Mouse (Mus musculus) thymus, adult 2 months (tissue): ENCODE measurements at regions not wholly inside any gene's neighbourhood (a gene's known extent, or its start where the extent isn't known, plus 50 kb on each side); places are given as distances from the start of the nearest gene placed in this dataset.

Source experiments
- DNase-seq: peaks from one replicate; pipeline ENCODE4 v3.0.0; 2021
- H3K27ac ChIP-seq: fragments of 200-500 bp; 2 replicates; pipeline ENCODE4 v1.5.1; 2012; ENCODE audit warnings: low read length, control low read depth; ENCODE audit not compliant: control insufficient read depth, insufficient read depth
- H3K27me3 ChIP-seq: fragments of 200-500 bp; 2 replicates; pipeline ENCODE4 v1.6.1; 2012; ENCODE audit warnings: mild to moderate bottlenecking, low read length, moderate library complexity, mixed read lengths; ENCODE audit not compliant: control insufficient read depth, insufficient read depth
- H3K36me3 ChIP-seq: fragments of 200-500 bp; 2 replicates; pipeline ENCODE4 v1.6.1; 2012; ENCODE audit warnings: mild to moderate bottlenecking, low read length, moderate library complexity; ENCODE audit not compliant: control insufficient read depth, insufficient read depth
- H3K4me1 ChIP-seq: fragments of 200-500 bp; replicated peaks from 2 replicates; pipeline ENCODE4 v1.6.1; 2012; ENCODE audit warnings: low read length; ENCODE audit not compliant: control insufficient read depth, insufficient read depth
- H3K4me3 ChIP-seq: fragments of 200-500 bp; 2 replicates; pipeline ENCODE4 v1.5.1; 2012; ENCODE audit warnings: mild to moderate bottlenecking, low read length, control low read depth, moderate library complexity; ENCODE audit not compliant: control insufficient read depth, insufficient read depth
- CTCF ChIP-seq: fragments of 200-500 bp; IDR thresholded peaks from 2 replicates; pipeline ENCODE4 v1.5.1; 2012; ENCODE audit warnings: mild to moderate bottlenecking, control low read depth, low read length, moderate library complexity, borderline replicate concordance; ENCODE audit not compliant: control insufficient read depth, poor library complexity, insufficient read depth; ENCODE audit errors: extremely low read depth
- POLR2A ChIP-seq: fragments of 200-500 bp; IDR thresholded peaks from 2 replicates; pipeline ENCODE4 v1.6.1; 2012; ENCODE audit warnings: mild to moderate bottlenecking, low read length, control low read depth, moderate library complexity; ENCODE audit not compliant: control insufficient read depth, poor library complexity, insufficient read depth; ENCODE audit errors: extremely low read depth
- WGBS: fragments of 180-500 bp; shearing (Covaris S2); methylation state at CpG from one replicate; pipeline ENCODE4 v1.1.7; 2018; 5-methylcytosine and 5-hydroxymethylcytosine counted together

GRCm38 (mm10) chr2:144143620-144144384 lies 110.9 kb downstream of the Banf2 start:
- TF ChIP-seq CTCF (no peak), POLR2A (no peak)
- Histone ChIP-seq H3K27me3 (no peaks in the 10 kb centered on the region), H3K4me3 (no peak overlapping the region), H3K36me3 (no peaks in the 10 kb centered on the region), H3K27ac (no peak overlapping the region), H3K4me1 (0 out of 2 replicates have a peak, but pooled peaks cover 2% of the 10 kb centered on the region)
- 91% methylated on average over 9 of the region's 9 CpGs for WGBS
- DNase-seq: no peak

DNA sequence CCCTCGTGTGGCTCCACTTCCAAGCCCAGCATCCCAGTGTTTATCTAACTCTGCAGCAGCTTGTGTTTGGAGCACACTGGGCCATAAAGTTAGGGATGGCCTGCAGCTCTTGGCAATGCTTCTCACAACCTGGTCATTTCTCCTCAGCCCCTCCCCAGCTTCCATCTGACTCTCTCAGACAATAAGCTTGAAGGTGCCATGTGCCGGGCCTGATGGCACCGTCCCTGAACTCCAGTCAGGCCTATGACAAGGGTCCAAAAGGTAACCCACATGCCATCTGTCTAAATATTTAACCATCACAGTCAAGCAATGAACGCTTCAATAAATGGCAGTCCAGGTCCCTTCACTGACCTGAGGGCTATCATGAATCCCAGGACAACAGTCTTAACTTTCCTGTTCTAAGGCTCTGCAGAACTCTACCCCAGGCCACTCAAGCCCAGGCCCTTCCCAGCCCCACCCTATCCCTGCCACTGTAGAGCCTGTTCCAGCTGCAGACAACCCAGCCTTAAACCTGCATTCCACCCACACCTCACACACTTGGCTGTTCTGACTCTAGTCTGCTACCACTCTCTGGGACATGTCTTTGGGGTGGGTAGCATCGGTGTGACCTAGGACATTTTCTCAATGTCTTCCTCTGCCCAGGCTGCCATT lies 111.8 kb downstream of the Banf2 start:
- TF ChIP-seq POLR2A: no peak
- no peak for TF ChIP-seq CTCF
- Histone ChIP-seq H3K4me1 (0 out of 2 replicates have a peak, but pooled peaks cover under 1% of the 10 kb centered on the region), H3K4me3 (no peak overlapping the region), H3K27ac (no peak overlapping the region), H3K36me3 (no peaks in the 10 kb centered on the region), H3K27me3 (no peaks in the 10 kb centered on the region)
- no peak for DNase-seq
- WGBS: 91% methylated on average over 5 of the region's 5 CpGs

DNA sequence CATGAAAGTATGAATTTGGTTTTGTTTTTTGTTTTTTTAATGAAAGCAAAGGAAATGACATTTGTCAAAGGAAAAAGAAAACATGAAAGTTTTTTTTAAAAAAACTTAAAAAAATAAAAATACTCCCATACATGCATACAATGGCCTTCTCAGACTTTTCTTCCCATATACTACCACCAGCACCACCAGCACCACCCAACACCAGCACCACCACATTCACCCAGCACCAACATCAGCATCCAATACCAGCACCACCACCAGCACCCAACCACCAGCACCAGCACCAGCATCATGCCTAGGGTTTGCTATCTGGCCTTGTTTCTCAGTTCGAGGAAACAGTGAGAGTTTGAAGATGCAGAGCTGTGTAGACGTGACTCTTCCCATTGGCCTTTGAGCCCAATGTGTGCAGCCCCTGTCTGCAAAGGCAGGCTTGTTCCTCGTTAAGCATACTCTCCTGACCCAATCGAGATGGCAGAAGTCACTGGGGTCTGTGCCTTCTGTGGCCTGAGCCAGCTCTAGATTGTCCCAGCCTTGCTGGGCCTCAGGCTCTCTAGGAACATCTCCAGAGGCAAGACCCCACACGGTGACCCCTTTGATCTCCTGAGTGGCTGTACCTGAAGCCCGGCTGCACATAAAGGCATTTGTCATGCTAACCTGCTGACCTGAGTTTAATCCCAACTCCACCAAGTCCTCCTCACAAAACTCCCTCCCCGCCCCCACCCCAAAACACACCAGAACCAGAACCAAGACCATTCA lies 113.8 kb upstream of the Mgme1 start:
- Histone ChIP-seq H3K27me3 (no peaks in the 10 kb centered on the region), H3K36me3 (no peaks in the 10 kb centered on the region), H3K4me3 (no peak overlapping the region), H3K4me1 (no peaks in the 10 kb centered on the region), H3K27ac (no peak overlapping the region)
- WGBS: 91% methylated on average over 7 of the region's 7 CpGs
- no peak for DNase-seq
- TF ChIP-seq POLR2A (no peak), CTCF (no peak)

DNA sequence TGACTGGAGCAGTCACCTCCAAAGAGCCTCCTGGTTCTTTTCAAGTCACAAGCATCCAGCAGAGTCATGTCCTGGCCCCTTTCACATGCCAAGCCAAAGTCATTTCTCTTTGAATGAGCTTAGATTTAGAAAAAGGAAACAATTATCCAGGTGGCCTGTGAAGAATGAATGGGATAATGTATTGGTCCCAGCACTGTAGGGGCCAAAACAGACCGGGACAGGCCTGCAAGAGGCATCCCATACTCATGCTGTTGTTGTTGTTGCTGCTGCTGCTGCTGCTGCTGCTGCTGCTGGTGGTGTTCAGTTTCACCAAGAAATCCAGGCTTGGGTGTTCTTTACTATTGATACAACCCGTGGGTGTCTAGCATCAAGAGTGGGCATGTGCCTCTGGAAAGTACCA lies 113.1 kb upstream of the Mgme1 start:
- no peak for DNase-seq
- WGBS: 70% methylated on average over 2 of the region's 2 CpGs
- Histone ChIP-seq H3K36me3 (no peaks in the 10 kb centered on the region), H3K4me3 (no peak overlapping the region), H3K4me1 (no peaks in the 10 kb centered on the region), H3K27me3 (no peaks in the 10 kb centered on the region), H3K27ac (no peak overlapping the region)
- TF ChIP-seq POLR2A: no peak
- TF ChIP-seq CTCF: no peak

- Histone ChIP-seq H3K27me3 (no peaks in the 10 kb centered on the region), H3K4me3 (no peak overlapping the region), H3K27ac (no peak overlapping the region), H3K36me3 (no peaks in the 10 kb centered on the region), H3K4me1 (no peaks in the 10 kb centered on the region)
- no peak for DNase-seq
- 85% methylated on average over 8 of the region's 8 CpGs for WGBS
- no peak for TF ChIP-seq CTCF
- TF ChIP-seq POLR2A: no peak
Observed at GRCm38 (mm10) chr2:144158256-144158655, 112.2 kb upstream of the Mgme1 start.

DNA sequence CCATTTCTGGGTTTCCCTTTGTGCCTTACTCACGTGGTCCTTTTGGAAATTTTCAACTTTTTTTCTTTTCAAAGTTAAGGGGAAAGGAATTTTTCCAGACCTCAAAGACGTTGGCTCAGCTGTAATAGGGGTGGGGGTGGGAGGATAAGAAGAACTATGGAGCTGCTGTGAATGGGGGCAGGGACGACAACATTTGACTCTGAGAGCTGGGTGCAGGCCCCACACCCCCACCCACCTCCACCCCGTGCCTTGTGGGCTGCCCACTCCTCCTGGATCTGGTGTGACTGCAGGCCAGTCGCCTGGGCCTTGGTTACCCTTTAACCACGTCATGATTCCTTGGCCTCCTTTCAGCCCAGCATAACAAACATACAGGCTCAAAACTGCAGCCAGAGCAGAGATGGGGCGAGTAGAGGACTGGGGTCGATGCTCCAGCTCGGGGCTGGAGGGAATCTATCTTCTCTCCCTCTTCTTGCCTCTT lies 110.6 kb upstream of the Mgme1 start:
- Histone ChIP-seq H3K4me1 (peaks cover under 1% of the 10 kb centered on the region), H3K27ac (no peak overlapping the region), H3K27me3 (no peaks in the 10 kb centered on the region), H3K36me3 (no peaks in the 10 kb centered on the region), H3K4me3 (no peak overlapping the region)
- no peak for DNase-seq
- no peak for TF ChIP-seq POLR2A
- WGBS: 83% methylated on average over 9 of the region's 9 CpGs
